Mouse (Mus musculus) E14TG2a.4 (cell line): ENCODE measurements around the gene Zmat5.

Source experiments
- H3K27me3 ChIP-seq: 2 replicates; pipeline ENCODE4 v1.6.1; 2014; ENCODE audit warnings: low read length, control low read depth; ENCODE audit not compliant: insufficient read depth
- H3K36me3 ChIP-seq: 2 replicates; pipeline ENCODE4 v1.6.1; 2014; ENCODE audit warnings: low read length, control low read depth; ENCODE audit not compliant: insufficient read depth
- H3K4me1 ChIP-seq: replicated peaks from 2 replicates; pipeline ENCODE4 v1.6.1; 2014; ENCODE audit warnings: low read depth, low read length, control low read depth
- H3K4me3 ChIP-seq: replicated peaks from 2 replicates; pipeline ENCODE4 v1.5.1; 2014; ENCODE audit warnings: mild to moderate bottlenecking, low read length
- H3K9me3 ChIP-seq: 2 replicates; pipeline ENCODE4 v1.6.1; 2014; ENCODE audit warnings: low read length, control low read depth
- CTCF ChIP-seq: conservative IDR thresholded peaks from 2 replicates; pipeline ENCODE4 v1.5.1; 2014; ENCODE audit warnings: low read length
- NANOG ChIP-seq: IDR thresholded peaks from 2 replicates; pipeline ENCODE4 v1.6.1; 2014; ENCODE audit warnings: borderline replicate concordance, low read length, mixed read lengths
- POU5F1 ChIP-seq: IDR thresholded peaks from 2 replicates; pipeline ENCODE4 v1.6.1; 2014; ENCODE audit warnings: low read length, borderline replicate concordance

The Zmat5 gene

DNA sequence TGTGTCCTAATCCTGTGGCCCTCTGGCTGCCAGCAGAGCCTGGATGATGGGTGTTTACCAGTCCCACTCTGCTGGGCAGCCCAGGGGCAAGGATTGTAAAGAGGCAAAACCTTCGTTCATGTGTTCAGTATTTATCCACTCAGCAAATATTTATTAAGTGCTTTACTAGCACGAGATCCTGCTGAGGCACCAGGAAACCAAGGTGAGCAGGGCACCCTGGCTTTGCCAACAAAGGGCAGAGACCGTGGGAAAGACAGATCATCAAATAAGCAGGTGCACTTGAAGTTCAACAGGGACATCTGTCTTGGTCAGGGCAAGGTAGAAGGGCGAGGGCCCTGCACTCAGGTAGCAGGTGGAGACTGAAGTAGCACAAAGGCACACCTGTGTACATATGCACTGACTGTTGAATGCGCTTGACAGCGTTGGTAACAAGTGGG, 29.3 kb upstream of the Zmat5 start:
- no peaks in the 10 kb centered on the region for H3K9me3 ChIP-seq

DNA sequence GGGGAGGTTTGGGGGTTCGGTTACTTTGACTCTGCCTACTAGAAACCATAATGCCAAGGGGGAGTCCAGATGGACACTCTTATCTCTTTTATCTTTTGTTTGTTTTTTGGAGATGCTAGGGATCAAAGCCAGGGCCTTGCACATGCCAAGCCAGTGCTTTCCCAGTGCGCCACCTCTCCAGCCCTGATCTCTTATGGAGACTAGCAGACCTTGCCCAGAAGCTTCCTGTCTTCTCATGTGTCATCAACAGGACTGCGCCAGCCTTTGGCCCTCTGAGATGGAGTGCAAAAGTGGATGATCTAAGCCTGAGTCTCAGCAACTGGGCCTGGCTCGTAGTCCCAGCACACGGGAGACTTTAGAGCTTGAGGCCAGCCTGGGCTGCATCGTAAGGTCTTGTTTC, 28.8 kb upstream of the Zmat5 start:
- TF ChIP-seq POU5F1 (no peak), NANOG (no peak), CTCF (no peak)
- Histone ChIP-seq H3K9me3 (no peaks in the 10 kb centered on the region), H3K4me3 (no peak overlapping the region), H3K27me3 (no peaks in the 10 kb centered on the region), H3K36me3 (peaks cover 91% of the 10 kb centered on the region), H3K4me1 (peaks cover 46% of the 10 kb centered on the region)

More for the DNA sequence above, 29.3 kb upstream of the Zmat5 start:
- no peak overlapping the region for H3K4me3 ChIP-seq
- peaks cover 46% of the 10 kb centered on the region for H3K4me1 ChIP-seq
- TF ChIP-seq POU5F1: no peak
- peaks cover 91% of the 10 kb centered on the region for H3K36me3 ChIP-seq
- no peaks in the 10 kb centered on the region for H3K27me3 ChIP-seq

GRCm38 (mm10) chr11:4677250-4677872, 27.1 kb upstream of the Zmat5 start:
- TF ChIP-seq POU5F1 (no peak), NANOG (no peak), CTCF (no peak)
- no peaks in the 10 kb centered on the region for H3K27me3 ChIP-seq
- H3K36me3 ChIP-seq: peaks cover 91% of the 10 kb centered on the region
- peaks cover 49% of the 10 kb centered on the region for H3K4me1 ChIP-seq
- no peak overlapping the region for H3K4me3 ChIP-seq
- H3K9me3 ChIP-seq: no peaks in the 10 kb centered on the region

GRCm38 (mm10) chr11:4678700-4679440, 25.6 kb upstream of the Zmat5 start:
- H3K4me1 ChIP-seq: peaks cover 55% of the 10 kb centered on the region
- H3K9me3 ChIP-seq: no peaks in the 10 kb centered on the region
- peaks cover 91% of the 10 kb centered on the region for H3K36me3 ChIP-seq
- H3K27me3 ChIP-seq: no peaks in the 10 kb centered on the region
- TF ChIP-seq NANOG: no peak
- no peak for TF ChIP-seq POU5F1
- no peak for TF ChIP-seq CTCF
- H3K4me3 ChIP-seq: no peak overlapping the region

DNA sequence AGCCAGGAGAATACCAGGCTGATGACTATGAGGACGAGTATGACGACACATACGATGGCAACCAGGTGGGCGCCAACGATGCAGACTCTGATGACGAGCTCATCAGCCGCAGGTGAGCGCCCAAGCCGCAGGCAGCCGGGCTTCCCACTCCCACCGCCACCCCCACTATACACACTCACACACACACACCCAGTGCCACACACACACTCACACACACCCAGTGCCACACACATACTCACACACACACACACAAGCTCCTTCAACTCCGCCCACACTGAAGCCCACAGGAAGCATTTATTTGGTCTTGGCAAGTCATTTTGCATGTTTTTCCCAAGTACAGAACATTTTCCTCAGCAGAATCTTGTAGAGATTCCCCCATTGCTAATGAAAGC, 25.0 kb upstream of the Zmat5 start:
- Histone ChIP-seq H3K36me3 (peaks cover 91% of the 10 kb centered on the region), H3K27me3 (no peaks in the 10 kb centered on the region), H3K4me1 (peaks cover 61% of the 10 kb centered on the region), H3K4me3 (no peak overlapping the region), H3K9me3 (no peaks in the 10 kb centered on the region)
- TF ChIP-seq NANOG (no peak), POU5F1 (no peak), CTCF (no peak)

DNA sequence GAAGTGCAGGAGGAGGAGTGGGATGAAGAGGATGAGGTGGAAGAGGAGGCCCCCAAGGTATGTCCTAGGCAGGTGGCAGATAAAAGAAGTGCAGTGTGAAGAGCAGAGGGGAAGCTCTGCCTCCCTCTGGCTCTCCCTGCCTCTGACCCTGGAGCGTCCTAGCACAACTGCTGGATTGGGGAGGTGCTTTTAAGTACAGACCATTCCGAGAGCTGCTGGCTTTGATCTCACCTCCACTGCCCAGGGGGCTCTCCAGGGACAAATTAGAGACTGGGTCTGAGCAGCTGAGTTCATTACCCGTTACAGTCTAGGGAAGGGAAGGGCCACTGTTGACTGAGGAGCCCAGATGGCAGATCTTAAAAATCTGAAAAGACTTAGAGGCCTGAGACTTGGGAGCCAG, 24.4 kb upstream of the Zmat5 start:
- H3K4me3 ChIP-seq: no peak overlapping the region
- TF ChIP-seq POU5F1 (no peak), NANOG (no peak), CTCF (no peak)
- peaks cover 63% of the 10 kb centered on the region for H3K4me1 ChIP-seq
- no peaks in the 10 kb centered on the region for H3K27me3 ChIP-seq
- H3K9me3 ChIP-seq: no peaks in the 10 kb centered on the region
- peaks cover 90% of the 10 kb centered on the region for H3K36me3 ChIP-seq

DNA sequence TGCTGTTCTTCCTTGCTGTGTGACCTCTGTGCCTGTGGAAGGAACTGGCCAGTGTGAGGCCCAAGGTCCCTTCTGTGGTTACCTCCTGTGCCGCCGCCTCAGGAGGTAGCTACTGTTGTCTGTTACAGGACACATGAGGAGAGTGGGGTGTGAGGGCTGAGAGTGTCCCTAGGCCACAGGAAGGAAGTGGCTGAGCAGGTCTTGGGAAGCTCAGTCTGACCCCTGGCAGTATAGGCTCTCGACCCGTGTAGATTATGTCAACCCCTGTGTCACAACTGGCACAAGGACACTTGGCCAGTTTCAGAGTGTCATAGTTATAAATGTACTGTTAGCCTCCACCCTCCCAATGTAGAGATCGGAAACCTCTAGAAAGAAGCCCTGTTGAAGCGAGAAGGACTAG, 21.0 kb upstream of the Zmat5 start:
- H3K27me3 ChIP-seq: no peaks in the 10 kb centered on the region
- H3K4me3 ChIP-seq: no peak overlapping the region
- peaks cover 50% of the 10 kb centered on the region for H3K4me1 ChIP-seq
- peaks cover 62% of the 10 kb centered on the region for H3K36me3 ChIP-seq
- H3K9me3 ChIP-seq: no peaks in the 10 kb centered on the region
- TF ChIP-seq POU5F1: no peak
- no peak for TF ChIP-seq NANOG
- no peak for TF ChIP-seq CTCF

GRCm38 (mm10) chr11:4684186-4684585, 20.3 kb upstream of the Zmat5 start:
- TF ChIP-seq CTCF (no peak), NANOG (no peak), POU5F1 (no peak)
- no peaks in the 10 kb centered on the region for H3K9me3 ChIP-seq

More at GRCm38 (mm10) chr11:4684186-4684585, 20.3 kb upstream of the Zmat5 start:
- Histone ChIP-seq H3K36me3 (peaks cover 59% of the 10 kb centered on the region), H3K4me1 (peaks cover 51% of the 10 kb centered on the region), H3K27me3 (no peaks in the 10 kb centered on the region), H3K4me3 (no peak overlapping the region)
